Mouse (Mus musculus): ENCODE measurements around the gene Ppm1j. TPM values are rescaled to one million over a fixed set of nuclear protein-coding genes. Genes with fewer than 3 reads are reported as not detected.

The Ppm1j gene
- polyA plus RNA-seq, 1 experiment from 2014 or later = 0.66 TPM

- peaks cover 17% of the 10 kb centered on the region for H3K4me1 ChIP-seq
- peak overlapping the region; percentile 94 for H3K4me2 ChIP-seq (replicated peaks)
- peak; percentile 78 for ATAC-seq (ENCODE audit: low FRiP score, low read depth)
- under 1% methylated on average over 46 of the region's 46 CpGs for WGBS
- no peaks in the 10 kb centered on the region for H3K9me3 ChIP-seq
- H3K36me3 ChIP-seq = peaks cover 5% of the 10 kb centered on the region; the same call in 1 of the 2 replicates
- H3K27ac ChIP-seq (replicated peaks) = peak overlapping the region; percentile 49; the same call in 1 of the 2 replicates
- peak overlapping the region; percentile 64 for H3K4me3 ChIP-seq
- H3K9ac ChIP-seq (replicated peaks) = peak overlapping the region; percentile 78
- no peaks in the 10 kb centered on the region for H3K27me3 ChIP-seq
Observed at GRCm38 (mm10) chr3:104817481-104817990, 36.7 kb downstream of the Ppm1j start.

GRCm38 (mm10) chr3:104817991-104818748 lies 37.3 kb downstream of the Ppm1j start, which contains the start of gene Mov10:
Mov10 (minus strand) TSS chr3:104818563.
- Histone ChIP-seq H3K4me3 (peak within 1 kb of the TSS; percentile 64), H3K4me2 (replicated peaks) (peak within 1 kb of the TSS; percentile 94), H3K27me3 (no peaks in the 10 kb centered on the region), H3K9ac (replicated peaks) (peak within 1 kb of the TSS; percentile 78), H3K27ac (replicated peaks) (peak within 1 kb of the TSS; percentile 49; the same call in 1 of the 2 replicates), H3K36me3 (peaks cover 5% of the 10 kb centered on the region; the same call in 1 of the 2 replicates), H3K4me1 (peaks cover 17% of the 10 kb centered on the region), H3K9me3 (no peaks in the 10 kb centered on the region)
- WGBS = under 1% methylated on average over 40 of the region's 40 CpGs
- peak; percentile 75 for ATAC-seq (ENCODE audit: low FRiP score, low read depth)

- Histone ChIP-seq H3K4me1 (peaks cover 17% of the 10 kb centered on the region), H3K9me3 (no peaks in the 10 kb centered on the region), H3K9ac (replicated peaks) (no peak overlapping the region), H3K36me3 (peaks cover 5% of the 10 kb centered on the region; the same call in 1 of the 2 replicates), H3K27me3 (no peaks in the 10 kb centered on the region), H3K4me2 (replicated peaks) (peak overlapping the region; percentile 94), H3K27ac (replicated peaks) (no peak overlapping the region), H3K4me3 (peak overlapping the region; percentile 64)
- 10% methylated on average over 3 of the region's 3 CpGs for WGBS
- no peak for ATAC-seq (ENCODE audit: low FRiP score, low read depth)
Observed at GRCm38 (mm10) chr3:104818749-104819134, 37.9 kb downstream of the Ppm1j start.

GRCm38 (mm10) chr3:104820426-104820825 lies 39.6 kb downstream of the Ppm1j start:
- Histone ChIP-seq H3K36me3 (peaks cover 9% of the 10 kb centered on the region), H3K9me3 (no peaks in the 10 kb centered on the region), H3K27me3 (no peaks in the 10 kb centered on the region), H3K9ac (replicated peaks) (no peak overlapping the region), H3K4me1 (peaks cover 17% of the 10 kb centered on the region), H3K4me2 (replicated peaks) (no peak overlapping the region), H3K27ac (replicated peaks) (no peak overlapping the region), H3K4me3 (no peak overlapping the region)
- WGBS = 57% methylated on average over 1 of the region's 1 CpGs
- ATAC-seq (ENCODE audit: low FRiP score, low read depth) = no peak

GRCm38 (mm10) chr3:104822413-104822812 lies 41.6 kb downstream of the Ppm1j start:
- no peak overlapping the region for H3K9ac ChIP-seq (replicated peaks)
- H3K4me1 ChIP-seq = peaks cover 9% of the 10 kb centered on the region
- H3K36me3 ChIP-seq = peaks cover 27% of the 10 kb centered on the region
- H3K27ac ChIP-seq (replicated peaks) = no peak overlapping the region
- H3K27me3 ChIP-seq = no peaks in the 10 kb centered on the region
- no peaks in the 10 kb centered on the region for H3K9me3 ChIP-seq
- ATAC-seq (ENCODE audit: low FRiP score, low read depth) = no peak
- 93% methylated on average over 3 of the region's 3 CpGs for WGBS
- H3K4me3 ChIP-seq = no peak overlapping the region
- no peak overlapping the region for H3K4me2 ChIP-seq (replicated peaks)

Other genes starting within 250 kb of the Ppm1j start
- gene Slc16a1, start 142.4 kb upstream of the Ppm1j start, polyA plus RNA-seq (2016; fragmentation: Nextera tagmentation; extraction: Ambion mirVana) = 21.4 and 23.6 TPM in 2 replicates
- not detected in 2 replicates for gene Fam19a3, start 784 bp downstream of the Ppm1j start, polyA plus RNA-seq (2016; fragmentation: Nextera tagmentation; extraction: Ambion mirVana)
- gene Rhoc, start 7.3 kb downstream of the Ppm1j start, polyA plus RNA-seq (2016; fragmentation: Nextera tagmentation; extraction: Ambion mirVana) = 69.3 and 78.9 TPM in 2 replicates
- 14.6 and 15.2 TPM in 2 replicates for gene Mov10, start 37.5 kb downstream of the Ppm1j start, polyA plus RNA-seq (2016; fragmentation: Nextera tagmentation; extraction: Ambion mirVana)
- gene St7l, start 82.9 kb downstream of the Ppm1j start, polyA plus RNA-seq (2016; fragmentation: Nextera tagmentation; extraction: Ambion mirVana) = 40.9 and 44.5 TPM in 2 replicates
- gene Capza1, start 83.4 kb downstream of the Ppm1j start, polyA plus RNA-seq (2016; fragmentation: Nextera tagmentation; extraction: Ambion mirVana) = 220 and 225 TPM in 2 replicates
- gene Wnt2b, start 180.9 kb downstream of the Ppm1j start, polyA plus RNA-seq (2016; fragmentation: Nextera tagmentation; extraction: Ambion mirVana) = 1.3 and 1.7 TPM in 2 replicates